Mouse (Mus musculus) olfactory bulb, adult 2 months (tissue): Measurements from ENCODE around the gene Nubp2. TPM values are rescaled to one million over a fixed set of nuclear protein-coding genes. Genes with fewer than 3 reads are reported as not detected.

Experiments used
- H3K27ac ChIP-seq: fragments of 200-500 bp; 2 replicates; pipeline ENCODE4 v1.5.1; 2012; ENCODE audit warnings: low read depth, low read length; ENCODE audit not compliant: insufficient read depth
- H3K4me1 ChIP-seq: fragments of 200-500 bp; 2 replicates; pipeline ENCODE4 v1.6.1; 2012; ENCODE audit warnings: low read length; ENCODE audit not compliant: control insufficient read depth, insufficient read depth
- H3K4me3 ChIP-seq: fragments of 200-500 bp; 2 replicates; pipeline ENCODE4 v1.5.1; 2012; ENCODE audit warnings: mild to moderate bottlenecking, low read depth, low read length, moderate library complexity; ENCODE audit not compliant: insufficient read depth
- CTCF ChIP-seq: fragments of 200-500 bp; IDR thresholded peaks from 2 replicates; pipeline ENCODE4 v1.5.1; 2012; ENCODE audit warnings: low read depth, mild to moderate bottlenecking, low read length, moderate library complexity; ENCODE audit not compliant: insufficient read depth
- POLR2A ChIP-seq: fragments of 200-500 bp; IDR thresholded peaks from 2 replicates; pipeline ENCODE4 v1.6.1; 2012; ENCODE audit warnings: mild to moderate bottlenecking, low read depth, low read length, moderate library complexity; ENCODE audit not compliant: insufficient read depth
- WGBS: fragments of 180-500 bp; shearing (Covaris S2); methylation state at CpG from one replicate; pipeline ENCODE4 v1.1.7; 2018; 5-methylcytosine and 5-hydroxymethylcytosine counted together
- polyA plus RNA-seq: library from polyadenylated mRNA; stranded (reverse); fragments of >200 nt; gene quantifications from 2 replicates; pipeline ENCODE4 v1.2.4, GENCODE M21; 2012; ENCODE audit warnings: low replicate concordance; ENCODE audit not compliant: missing spikeins, insufficient read depth, insufficient read length

The Nubp2 gene
- polyA plus RNA-seq, 1 experiment: not detected

GRCm38 (mm10) chr17:24874405-24874745 is 11.8 kb downstream of the Nubp2 start:
- WGBS: 32% methylated on average over 1 of the region's 1 CpGs
- no peaks in the 10 kb centered on the region for H3K4me1 ChIP-seq
- TF ChIP-seq CTCF (no peak), POLR2A (no peak)
- H3K4me3 ChIP-seq: no peak overlapping the region
- no peak overlapping the region for H3K27ac ChIP-seq

GRCm38 (mm10) chr17:24873695-24874404 is 12.3 kb downstream of the Nubp2 start:
- H3K4me1 ChIP-seq: no peaks in the 10 kb centered on the region
- no peak overlapping the region for H3K27ac ChIP-seq
- no peak for TF ChIP-seq CTCF
- TF ChIP-seq POLR2A: no peak
- WGBS: 53% methylated on average over 4 of the region's 4 CpGs
- no peak overlapping the region for H3K4me3 ChIP-seq

DNA sequence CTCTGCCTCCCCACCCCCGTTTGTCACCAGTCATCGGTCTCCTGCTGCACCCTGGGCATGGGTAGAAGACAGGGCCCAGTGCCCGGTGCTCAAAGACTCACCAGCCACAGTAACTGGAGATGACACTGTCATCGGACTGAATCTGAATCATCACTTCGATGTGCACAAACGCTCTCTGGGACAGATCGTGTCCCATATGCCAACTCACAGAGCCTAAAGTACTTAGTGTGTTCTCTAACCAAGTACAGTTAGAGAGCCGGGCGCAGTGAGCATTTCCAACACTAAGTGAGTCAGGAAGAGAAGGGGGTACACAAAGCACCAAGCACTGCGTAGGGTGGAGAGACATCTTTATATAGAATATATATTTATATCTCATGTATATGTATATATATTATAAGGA is 18.2 kb downstream of the Nubp2 start:
- Histone ChIP-seq H3K27ac (no peak overlapping the region; the same call in 1 of the 2 replicates), H3K4me3 (no peak overlapping the region), H3K4me1 (peaks cover 7% of the 10 kb centered on the region)
- 67% methylated on average over 10 of the region's 10 CpGs for WGBS
- TF ChIP-seq CTCF: no peak

GRCm38 (mm10) chr17:24865776-24866175 is 20.4 kb downstream of the Nubp2 start, which contains the start of gene Igfals:
Gene Igfals, plus strand, starts transcription at chr17:24865997.
- H3K27ac ChIP-seq: no peak within 1 kb of the TSS
- peaks cover 7% of the 10 kb centered on the region for H3K4me1 ChIP-seq
- no peak for TF ChIP-seq POLR2A
- no peak for TF ChIP-seq CTCF
- 90% methylated on average over 8 of the region's 8 CpGs for WGBS
- H3K4me3 ChIP-seq: no peak within 1 kb of the TSS

- no peak overlapping the region for H3K4me3 ChIP-seq
- peaks cover 10% of the 10 kb centered on the region for H3K4me1 ChIP-seq
- WGBS: 94% methylated on average over 3 of the region's 3 CpGs
- TF ChIP-seq CTCF: no peak
- H3K27ac ChIP-seq: no peak overlapping the region
These were observed 24.4 kb downstream of the Nubp2 start for GRCm38 (mm10) chr17:24861785-24862184.

- Histone ChIP-seq H3K4me3 (no peak overlapping the region), H3K27ac (no peak overlapping the region), H3K4me1 (peaks cover 19% of the 10 kb centered on the region)
- WGBS: 90% methylated on average over 8 of the region's 8 CpGs
- TF ChIP-seq CTCF (no peak), POLR2A (no peak)
These were observed 26.1 kb downstream of the Nubp2 start for GRCm38 (mm10) chr17:24860076-24860475.

DNA sequence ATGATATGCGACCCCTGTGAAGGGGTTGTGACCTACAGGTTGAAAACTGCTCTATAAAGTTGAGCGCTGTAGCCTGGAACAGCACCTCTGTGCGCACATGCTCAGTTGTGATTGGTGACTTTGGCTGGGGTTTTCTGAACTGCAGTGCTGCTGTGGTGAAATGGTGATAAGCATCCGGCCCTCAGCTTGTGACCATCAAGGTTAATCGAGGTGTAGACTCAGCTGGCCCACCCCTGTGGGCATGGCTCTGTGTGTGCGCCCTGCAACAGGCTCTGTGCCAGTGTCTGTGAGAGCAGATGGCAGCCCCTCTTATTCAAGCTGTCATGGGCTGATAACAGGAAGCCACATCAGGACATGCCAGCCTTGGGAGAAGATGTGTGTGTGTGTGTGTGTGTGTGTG is 27.2 kb downstream of the Nubp2 start:
- no peak overlapping the region for H3K27ac ChIP-seq
- H3K4me3 ChIP-seq: no peak overlapping the region
- no peak for TF ChIP-seq POLR2A
- TF ChIP-seq CTCF: no peak
- 73% methylated on average over 6 of the region's 6 CpGs for WGBS
- H3K4me1 ChIP-seq: peaks cover 19% of the 10 kb centered on the region

DNA sequence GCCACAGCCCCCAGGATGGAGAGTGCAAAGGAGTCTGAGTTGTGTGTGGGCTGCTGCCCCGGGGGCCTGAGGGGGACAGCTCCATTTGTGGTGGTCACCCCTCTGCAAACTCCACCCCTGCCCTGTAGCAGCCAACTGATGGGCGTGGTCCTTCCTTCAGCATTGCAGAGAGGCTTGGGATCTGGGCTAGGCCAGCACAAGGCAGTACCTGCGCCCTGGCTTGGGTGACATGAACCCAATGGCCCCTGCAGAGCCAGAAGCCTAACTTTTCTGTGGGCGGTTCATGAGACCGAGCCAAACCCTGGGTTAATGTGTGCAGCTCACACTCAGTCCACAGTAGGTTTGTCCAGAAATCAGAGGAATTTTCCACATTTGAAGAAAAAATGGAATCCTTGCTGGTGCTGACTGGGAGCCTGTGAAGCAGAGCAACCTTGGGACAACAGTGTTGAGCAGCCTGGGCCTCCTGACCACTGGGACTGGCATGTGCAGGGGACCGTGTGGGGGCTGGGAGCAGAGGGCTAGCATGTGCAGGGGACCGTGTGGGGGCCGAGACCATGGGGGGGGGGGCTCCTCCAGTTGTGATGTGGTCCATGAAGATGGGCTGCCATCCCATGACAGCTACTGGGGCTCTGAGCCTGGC is 28.2 kb downstream of the Nubp2 start:
- Histone ChIP-seq H3K27ac (no peak overlapping the region), H3K4me3 (no peak overlapping the region), H3K4me1 (peaks cover 19% of the 10 kb centered on the region)
- TF ChIP-seq CTCF: no peak
- TF ChIP-seq POLR2A: no peak
- WGBS: 85% methylated on average over 8 of the region's 8 CpGs

DNA sequence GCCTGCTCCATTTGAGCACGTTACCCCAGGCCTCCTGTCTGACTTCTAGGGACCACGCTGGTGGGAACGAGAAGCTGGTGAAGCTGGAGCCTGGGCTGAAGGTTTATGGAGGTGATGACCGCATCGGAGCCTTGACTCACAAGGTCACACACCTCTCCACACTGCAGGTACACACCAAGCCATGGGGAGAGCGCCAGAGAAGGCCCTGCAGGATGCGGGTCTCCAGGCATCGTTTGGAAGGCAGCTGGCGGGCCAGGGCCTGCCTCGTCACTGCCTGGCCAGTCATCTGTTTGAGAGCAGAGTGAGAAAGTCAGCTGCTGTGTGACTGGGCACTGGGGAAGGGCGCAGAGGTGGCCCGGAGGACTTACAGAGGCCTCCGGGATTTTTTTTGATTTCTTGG is 29.6 kb downstream of the Nubp2 start:
- Histone ChIP-seq H3K4me3 (no peak overlapping the region), H3K4me1 (peaks cover 22% of the 10 kb centered on the region), H3K27ac (no peak overlapping the region)
- TF ChIP-seq CTCF (no peak), POLR2A (no peak)
- 92% methylated on average over 13 of the region's 13 CpGs for WGBS
